ENCODE assay signal across 8 mouse cellular contexts in genomic region chr2:18586925-18587724, GRCm38 (mm10).
DNase-seq lines count a peak whose midpoint lies in the region; ATAC-seq lines count a peak whose summit lies in the region.

No protein-coding gene starts in this region.

- H3K27me3 ChIP-seq in embryonic facial prominence, embryonic 10.5 days (replicated peaks; ENCODE audit: low read depth, poor library complexity, severe bottlenecking), result peaks cover 16% of the 10 kb centered on the region
- H3K27me3 ChIP-seq in intestine, embryonic 16.5 days (replicated peaks; ENCODE audit: control insufficient read depth, insufficient read depth, low read length), result no peaks in the 10 kb centered on the region

- intact Hi-C loops in left cerebral cortex, postnatal 25 days (cut with DNase I), result loop anchor here (2.0 kb wide), 2 partner anchors 86 to 194 kb away; partner anchors contain the start of genes Commd3 and Dnajc1

- H3K36me3 ChIP-seq in embryonic facial prominence, embryonic 10.5 days (replicated peaks), result no peaks in the 10 kb centered on the region
- no peaks in the 10 kb centered on the region for H3K36me3 ChIP-seq in intestine, embryonic 16.5 days (ENCODE audit: control insufficient read depth, insufficient read depth, low read length)

- WGBS in embryonic facial prominence, embryonic 10.5 days, result 2% methylated on average over 31 of the region's 31 CpGs
- WGBS in intestine, embryonic 16.5 days, result 1% methylated on average over 31 of the region's 31 CpGs

- H3K4me3 ChIP-seq in embryonic facial prominence, embryonic 10.5 days, result peak overlapping the region; percentile 67
- H3K4me3 ChIP-seq in intestine, embryonic 16.5 days (ENCODE audit: low read length), result peak overlapping the region; percentile 69

- no peaks in the 10 kb centered on the region for H3K9me3 ChIP-seq in embryonic facial prominence, embryonic 10.5 days
- no peaks in the 10 kb centered on the region for H3K9me3 ChIP-seq in intestine, embryonic 16.5 days (ENCODE audit: control insufficient read depth, low read length)

- ATAC-seq in intestine, embryonic 16.5 days, result peak; percentile 85

- DNase-seq in urinary bladder, adult 18-20 months (ENCODE audit: low spot score in 2 of 2), result peak; percentile 68 to 76
- DNase-seq in urinary bladder, postnatal 10 days (ENCODE audit: low spot score), result no peak
- DNase-seq in embryonic facial prominence, embryonic 10.5 days (ENCODE audit: low spot score), result peak; percentile 89
- DNase-seq in gonadal fat pad, adult 2 months (ENCODE audit: low read depth), result peak; percentile 55
- peak; percentile 88 to 94 for DNase-seq in left cerebral cortex, postnatal 25 days (ENCODE audit: low spot score in 2 of 2)
- peak; percentile 89 for DNase-seq in mesoderm, embryonic 11.5 days (ENCODE audit: low read depth, low spot score)
- peak; percentile 94 for DNase-seq in right cerebral cortex, postnatal 4 days

- H3K9ac ChIP-seq in intestine, embryonic 16.5 days (ENCODE audit: low read depth, low read length), result peak overlapping the region; percentile 66

- peaks cover 6% of the 10 kb centered on the region; the same call in 1 of the 2 replicates for H3K4me1 ChIP-seq in embryonic facial prominence, embryonic 10.5 days
- no peaks in the 10 kb centered on the region for H3K4me1 ChIP-seq in intestine, embryonic 16.5 days (ENCODE audit: control insufficient read depth, insufficient read depth, low read length)

- peak overlapping the region; percentile 54 for H3K4me2 ChIP-seq in intestine, embryonic 16.5 days (ENCODE audit: low read depth, low read length)

- H3K27ac ChIP-seq in embryonic facial prominence, embryonic 10.5 days (replicated peaks), result peak overlapping the region; percentile 20
- peak overlapping the region; percentile 65 for H3K27ac ChIP-seq in intestine, embryonic 16.5 days (ENCODE audit: low read length)
